ENCODE assay signal across 16 mouse cellular contexts in the genomic region with DNA sequence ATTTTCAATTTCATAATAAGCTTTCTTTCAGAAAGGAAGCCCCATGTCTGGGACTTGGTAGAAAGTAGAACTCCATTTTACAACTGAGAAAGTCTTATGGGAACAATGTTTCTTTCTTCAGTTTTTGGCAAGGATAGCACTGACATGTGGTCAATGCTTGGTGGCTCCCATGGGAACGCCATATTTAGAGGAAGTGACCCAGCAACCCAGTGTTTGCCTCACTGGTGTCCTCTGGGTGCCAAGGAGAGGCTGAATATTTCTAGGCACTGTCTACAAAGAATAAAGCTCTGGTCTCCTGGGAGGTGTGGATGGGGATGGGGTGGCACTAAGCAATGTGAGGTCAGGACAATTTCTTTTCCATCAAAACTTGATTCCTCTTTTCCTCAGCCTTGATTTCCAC.
A peak's percentile ranks its signal among the peaks of the same experiment; 100 is the strongest.
DNase-seq lines count a peak whose midpoint lies in the region; ATAC-seq and TF ChIP-seq lines count a peak whose summit lies in the region.
"Had no signal": no experiment of that assay in that cellular context is flagged by ENCODE, and none has a peak within 500 bp of the region (broad histone marks: within the 10 kb centered on the region; RNA-seq: fewer than 3 reads in every experiment).

No protein-coding gene starts in this region.

- no peaks in the 10 kb centered on the region for H3K9me3 ChIP-seq in hindbrain, postnatal 0 days (ENCODE audit: low read length)
- H3K9me3 ChIP-seq in hindbrain, embryonic 10.5 days, result no peaks in the 10 kb centered on the region
- H3K9me3 ChIP-seq in forebrain, embryonic 14.5 days (replicated peaks; ENCODE audit: control insufficient read depth, low read length), result no peaks in the 10 kb centered on the region
- H3K9me3 ChIP-seq: embryonic facial prominence, embryonic 15.5 days; forebrain, embryonic 12.5 days; G1E; heart, embryonic 15.5 days; midbrain, embryonic 13.5 days had no signal

- no peaks in the 10 kb centered on the region for H3K27me3 ChIP-seq in hindbrain, postnatal 0 days (ENCODE audit: insufficient read depth, low read length)
- H3K27me3 ChIP-seq in hindbrain, embryonic 10.5 days (ENCODE audit: insufficient read depth, poor library complexity, severe bottlenecking), result no peaks in the 10 kb centered on the region
- H3K27me3 ChIP-seq in forebrain, embryonic 14.5 days (replicated peaks; ENCODE audit: control insufficient read depth, insufficient read depth, low read length), result no peaks in the 10 kb centered on the region
- H3K27me3 ChIP-seq: embryonic facial prominence, embryonic 15.5 days; forebrain, embryonic 12.5 days; heart, embryonic 15.5 days; midbrain, embryonic 13.5 days had no signal

- no peak overlapping the region for H3K9ac ChIP-seq in hindbrain, postnatal 0 days (replicated peaks; ENCODE audit: low read length)
- H3K9ac ChIP-seq in forebrain, embryonic 14.5 days (ENCODE audit: low read length), result no peak overlapping the region
- H3K9ac ChIP-seq: embryonic facial prominence, embryonic 15.5 days; forebrain, embryonic 12.5 days; heart, embryonic 15.5 days; midbrain, embryonic 13.5 days had no signal

- no peaks in the 10 kb centered on the region for H3K4me1 ChIP-seq in hindbrain, postnatal 0 days (ENCODE audit: insufficient read depth, low read length)
- H3K4me1 ChIP-seq in hindbrain, embryonic 10.5 days (replicated peaks), result no peaks in the 10 kb centered on the region
- H3K4me1 ChIP-seq in forebrain, embryonic 14.5 days (ENCODE audit: control insufficient read depth, insufficient read depth, low read length), result no peaks in the 10 kb centered on the region
- H3K4me1 ChIP-seq: embryonic facial prominence, embryonic 15.5 days; forebrain, embryonic 12.5 days; heart, embryonic 15.5 days; midbrain, embryonic 13.5 days had no signal

- no peak; the same call in 1 of the 2 replicates for ATAC-seq in hindbrain, postnatal 0 days
- ATAC-seq in granulocyte monocyte progenitor cell, adult 5-6 weeks (replicated peaks; ENCODE audit: poor library complexity, severe bottlenecking), result 0 out of 2 replicates have a peak, but pooled peaks have one; percentile 44
- no peak for ATAC-seq in forebrain, embryonic 14.5 days
- ATAC-seq: midbrain, embryonic 13.5 days had no signal

- DNase-seq in gastrocnemius, adult 18-20 months (ENCODE audit: low spot score), result peak; percentile 8
- DNase-seq in gastrocnemius, postnatal 10 days, result no peak
- peak; percentile 36 for DNase-seq in hindbrain, postnatal 0 days (ENCODE audit: low spot score)
- DNase-seq in hindbrain, embryonic 10.5 days (ENCODE audit: low spot score), result no peak
- peak; percentile 44 for DNase-seq in Muller cell, postnatal 12 days (ENCODE audit: inconsistent ontology term)
- no peak for DNase-seq in forebrain, embryonic 14.5 days (ENCODE audit: low spot score)
- DNase-seq: liver; lung, adult 2 months; lung, postnatal 4 days; thymus, postnatal 36 days had no signal

- no peak overlapping the region for H3K27ac ChIP-seq in hindbrain, postnatal 0 days
- H3K27ac ChIP-seq in hindbrain, embryonic 10.5 days, result no peak overlapping the region
- no peak overlapping the region for H3K27ac ChIP-seq in forebrain, embryonic 14.5 days (ENCODE audit: low read depth, low read length)
- H3K27ac ChIP-seq: embryonic facial prominence, embryonic 15.5 days; forebrain, embryonic 12.5 days; heart, embryonic 15.5 days; midbrain, embryonic 13.5 days had no signal

- no peak overlapping the region for H3K4me3 ChIP-seq in hindbrain, postnatal 0 days (ENCODE audit: low read length)
- no peak overlapping the region for H3K4me3 ChIP-seq in hindbrain, embryonic 10.5 days
- no peak overlapping the region for H3K4me3 ChIP-seq in forebrain, embryonic 14.5 days (ENCODE audit: low read depth, low read length)
- H3K4me3 ChIP-seq: embryonic facial prominence, embryonic 15.5 days; forebrain, embryonic 12.5 days; heart, embryonic 15.5 days; midbrain, embryonic 13.5 days had no signal

- 58% methylated on average over 1 of the region's 1 CpGs for WGBS in hindbrain, postnatal 0 days
- WGBS in hindbrain, embryonic 10.5 days, result 85% methylated on average over 1 of the region's 1 CpGs
- 78% methylated on average over 1 of the region's 1 CpGs for WGBS in forebrain, embryonic 14.5 days

- TF ChIP-seq CTCF in hindbrain, postnatal 0 days (IDR thresholded peaks at IDR 0.05; ENCODE audit: low read depth), result no peak

- no peak overlapping the region for H3K4me2 ChIP-seq in hindbrain, postnatal 0 days (ENCODE audit: low read depth, low read length)
- H3K4me2 ChIP-seq in forebrain, embryonic 14.5 days (ENCODE audit: low read length), result no peak overlapping the region
- H3K4me2 ChIP-seq: embryonic facial prominence, embryonic 15.5 days; forebrain, embryonic 12.5 days; heart, embryonic 15.5 days; midbrain, embryonic 13.5 days had no signal

- no peaks in the 10 kb centered on the region for H3K36me3 ChIP-seq in hindbrain, postnatal 0 days (ENCODE audit: insufficient read depth, low read length)
- H3K36me3 ChIP-seq in hindbrain, embryonic 10.5 days, result no peaks in the 10 kb centered on the region
- no peaks in the 10 kb centered on the region for H3K36me3 ChIP-seq in forebrain, embryonic 14.5 days (ENCODE audit: control insufficient read depth, insufficient read depth, low read length)
- H3K36me3 ChIP-seq: embryonic facial prominence, embryonic 15.5 days; forebrain, embryonic 12.5 days; G1E; heart, embryonic 15.5 days; midbrain, embryonic 13.5 days had no signal

Comparison
In these comparisons a context has a peak if more than half of its experiments do, and no peak if none do; other contexts are left out.
1. DNase-seq: peak in gastrocnemius, adult 18-20 months (single experiment), hindbrain, postnatal 0 days (single experiment) and Muller cell, postnatal 12 days (single experiment); none in gastrocnemius, postnatal 10 days (single experiment), hindbrain, embryonic 10.5 days (single experiment) and forebrain, embryonic 14.5 days (single experiment).